Mouse (Mus musculus): ENCODE data around the gene Bex6.
A peak's percentile ranks its signal among the peaks of the same experiment; 100 is the strongest.
"Not testable (repeated sequence)": the region's sequence is repeated elsewhere in the genome, so short reads cannot be mapped to it uniquely, and the experiment has no call there.

The Bex6 gene

GRCm38 (mm10) chr16:32174340-32175005 is 5.2 kb upstream of the Bex6 start:
- DNase-seq, result no peak

- DNase-seq, result no peak
Observed at GRCm38 (mm10) chr16:32175029-32175428, 4.6 kb upstream of the Bex6 start.

GRCm38 (mm10) chr16:32176896-32177686 is 2.5 kb upstream of the Bex6 start:
- DNase-seq, result no peak

GRCm38 (mm10) chr16:32186056-32186455 is 6.4 kb downstream of the Bex6 start:
- DNase-seq, result peak; percentile 80

- no peak for DNase-seq
Observed at GRCm38 (mm10) chr16:32189109-32189508, 9.5 kb downstream of the Bex6 start.

- no peak for DNase-seq
Observed at GRCm38 (mm10) chr16:32190011-32190441, 10.4 kb downstream of the Bex6 start.

- no peak for DNase-seq
Observed at GRCm38 (mm10) chr16:32200256-32201003, 20.8 kb downstream of the Bex6 start.

- DNase-seq, result no peak
Observed at GRCm38 (mm10) chr16:32201004-32201325, 21.3 kb downstream of the Bex6 start.

- no peak for DNase-seq
Observed at GRCm38 (mm10) chr16:32202681-32203080, 23.1 kb downstream of the Bex6 start.

GRCm38 (mm10) chr16:32204902-32205301 is 25.3 kb downstream of the Bex6 start:
- no peak for DNase-seq

- no peak for DNase-seq
Observed at GRCm38 (mm10) chr16:32214156-32214555, 34.5 kb downstream of the Bex6 start.

- no peak for DNase-seq
Observed at GRCm38 (mm10) chr16:32214804-32215576, 35.4 kb downstream of the Bex6 start.

GRCm38 (mm10) chr16:32221803-32222202 is 42.2 kb downstream of the Bex6 start:
- no peak for DNase-seq

- no peak for DNase-seq
Observed at GRCm38 (mm10) chr16:32222399-32222798, 42.8 kb downstream of the Bex6 start.

- DNase-seq, result not testable (repeated sequence)
Observed at GRCm38 (mm10) chr16:32232050-32232449, 52.4 kb downstream of the Bex6 start.

Data from cerebellum, adult 11-12 months (tissue).